Comparison of ENCODE assay signal across 14 mouse cellular contexts in genomic region chr7:73327652-73328051, GRCm38 (mm10). TPM values are rescaled to one million over a fixed set of nuclear protein-coding genes. Genes with fewer than 3 reads are reported as not detected.
DNase-seq lines count a peak whose midpoint lies in the region; ATAC-seq and TF ChIP-seq lines count a peak whose summit lies in the region.
"Had no signal": no experiment of that assay in that cellular context is flagged by ENCODE, and none has a peak within 500 bp of the region (broad histone marks: within the 10 kb centered on the region; RNA-seq: fewer than 3 reads in every experiment).

No protein-coding gene starts in this region.

- H3K4me2 ChIP-seq in intestine, embryonic 14.5 days (ENCODE audit: low read length), result no peak overlapping the region
- no peak overlapping the region for H3K4me2 ChIP-seq in intestine, postnatal 0 days (replicated peaks; ENCODE audit: low read depth)
- no peak overlapping the region for H3K4me2 ChIP-seq in midbrain, embryonic 14.5 days (ENCODE audit: low read length)
- H3K4me2 ChIP-seq: hindbrain, embryonic 14.5 days had no signal

- no peak for ATAC-seq in intestine, embryonic 14.5 days (replicated peaks; ENCODE audit: low FRiP score, low TSS enrichment, low read depth)
- no peak for ATAC-seq in intestine, postnatal 0 days
- no peak for ATAC-seq in midbrain, embryonic 14.5 days (ENCODE audit: low FRiP score, low TSS enrichment)
- ATAC-seq: forebrain, postnatal 0 days had no signal

- H3K27me3 ChIP-seq in intestine, embryonic 14.5 days (replicated peaks; ENCODE audit: control insufficient read depth, insufficient read depth, low read length), result no peaks in the 10 kb centered on the region
- no peaks in the 10 kb centered on the region for H3K27me3 ChIP-seq in intestine, postnatal 0 days (replicated peaks; ENCODE audit: control insufficient read depth, insufficient read depth, low read length)
- no peaks in the 10 kb centered on the region for H3K27me3 ChIP-seq in midbrain, embryonic 10.5 days (ENCODE audit: low read depth, poor library complexity, severe bottlenecking)
- H3K27me3 ChIP-seq in midbrain, embryonic 14.5 days (ENCODE audit: control insufficient read depth, insufficient read depth, low read length), result no peaks in the 10 kb centered on the region
- H3K27me3 ChIP-seq in hindbrain, embryonic 10.5 days (ENCODE audit: insufficient read depth, poor library complexity, severe bottlenecking), result 0 out of 2 replicates have a peak, but pooled peaks cover 7% of the 10 kb centered on the region

- peak overlapping the region; percentile 65; the same call in 1 of the 2 replicates for H3K27ac ChIP-seq in intestine, embryonic 14.5 days (ENCODE audit: low read depth)
- H3K27ac ChIP-seq in intestine, postnatal 0 days (ENCODE audit: low read depth, low read length), result no peak overlapping the region
- peak overlapping the region; percentile 47; the same call in 1 of the 2 replicates for H3K27ac ChIP-seq in midbrain, embryonic 10.5 days (replicated peaks)
- H3K27ac ChIP-seq in midbrain, embryonic 14.5 days (replicated peaks; ENCODE audit: low read depth, low read length), result no peak overlapping the region
- H3K27ac ChIP-seq in hindbrain, embryonic 10.5 days, result no peak overlapping the region

- H3K4me1 ChIP-seq in intestine, embryonic 14.5 days (replicated peaks; ENCODE audit: control insufficient read depth, insufficient read depth, low read length), result peaks cover 33% of the 10 kb centered on the region
- no peaks in the 10 kb centered on the region for H3K4me1 ChIP-seq in intestine, postnatal 0 days (replicated peaks; ENCODE audit: control insufficient read depth, insufficient read depth, low read length)
- H3K4me1 ChIP-seq in midbrain, embryonic 10.5 days, result peaks cover 33% of the 10 kb centered on the region
- no peaks in the 10 kb centered on the region; the same call in 1 of the 2 replicates for H3K4me1 ChIP-seq in midbrain, embryonic 14.5 days (ENCODE audit: control insufficient read depth, insufficient read depth, low read length)
- peaks cover 22% of the 10 kb centered on the region for H3K4me1 ChIP-seq in hindbrain, embryonic 10.5 days (replicated peaks)
- H3K4me1 ChIP-seq: megakaryocyte, embryonic 14.5 days had no signal

- no peaks in the 10 kb centered on the region for H3K36me3 ChIP-seq in intestine, embryonic 14.5 days (ENCODE audit: control insufficient read depth, insufficient read depth, low read length)
- H3K36me3 ChIP-seq in intestine, postnatal 0 days (ENCODE audit: control insufficient read depth, insufficient read depth), result no peaks in the 10 kb centered on the region
- 0 out of 2 replicates have a peak, but pooled peaks cover 2% of the 10 kb centered on the region for H3K36me3 ChIP-seq in midbrain, embryonic 10.5 days
- no peaks in the 10 kb centered on the region for H3K36me3 ChIP-seq in midbrain, embryonic 14.5 days (ENCODE audit: control insufficient read depth, insufficient read depth, low read length)
- no peaks in the 10 kb centered on the region for H3K36me3 ChIP-seq in hindbrain, embryonic 10.5 days

- DNase-seq in intestine, embryonic 14.5 days (ENCODE audit: low spot score), result no peak
- DNase-seq in midbrain, embryonic 10.5 days (ENCODE audit: low spot score), result no peak
- DNase-seq in midbrain, embryonic 14.5 days, result no peak
- DNase-seq in gastrocnemius, postnatal 25 days, result peak; percentile 41
- no peak for DNase-seq in hindbrain, embryonic 10.5 days (ENCODE audit: low spot score)
- DNase-seq in thymus, postnatal 36 days, result no peak
- DNase-seq: cerebellum, adult 8-10 months; forebrain, postnatal 0 days; kidney, adult 9 months; thymus, postnatal 25 days had no signal

- no peak for TF ChIP-seq CTCF in intestine, postnatal 0 days (IDR thresholded peaks at IDR 0.05; ENCODE audit: low read depth)

- H3K9ac ChIP-seq in intestine, embryonic 14.5 days (ENCODE audit: low read length), result no peak overlapping the region
- no peak overlapping the region for H3K9ac ChIP-seq in intestine, postnatal 0 days (ENCODE audit: low read depth, low read length)
- no peak overlapping the region for H3K9ac ChIP-seq in midbrain, embryonic 14.5 days (replicated peaks; ENCODE audit: low read length)
- H3K9ac ChIP-seq: forebrain, postnatal 0 days; hindbrain, embryonic 14.5 days had no signal

- no peaks in the 10 kb centered on the region for H3K9me3 ChIP-seq in intestine, embryonic 14.5 days (ENCODE audit: control insufficient read depth, low read length)
- H3K9me3 ChIP-seq in intestine, postnatal 0 days (ENCODE audit: control insufficient read depth), result no peaks in the 10 kb centered on the region
- H3K9me3 ChIP-seq in midbrain, embryonic 10.5 days (replicated peaks), result peaks cover 10% of the 10 kb centered on the region
- H3K9me3 ChIP-seq in midbrain, embryonic 14.5 days (ENCODE audit: control insufficient read depth, low read length), result no peaks in the 10 kb centered on the region
- peaks cover 7% of the 10 kb centered on the region; the same call in 1 of the 2 replicates for H3K9me3 ChIP-seq in hindbrain, embryonic 10.5 days
- H3K9me3 ChIP-seq: megakaryocyte, embryonic 14.5 days had no signal

- 74% methylated on average over 5 of the region's 5 CpGs for WGBS in intestine, embryonic 14.5 days
- 69% methylated on average over 5 of the region's 5 CpGs for WGBS in intestine, postnatal 0 days
- WGBS in midbrain, embryonic 10.5 days, result 96% methylated on average over 5 of the region's 5 CpGs
- 95% methylated on average over 5 of the region's 5 CpGs for WGBS in midbrain, embryonic 14.5 days
- 89% methylated on average over 5 of the region's 5 CpGs for WGBS in hindbrain, embryonic 10.5 days

- H3K4me3 ChIP-seq in intestine, embryonic 14.5 days (ENCODE audit: low read depth, low read length), result no peak overlapping the region
- H3K4me3 ChIP-seq in intestine, postnatal 0 days (ENCODE audit: low read depth, low read length), result no peak overlapping the region
- no peak overlapping the region for H3K4me3 ChIP-seq in midbrain, embryonic 10.5 days
- no peak overlapping the region for H3K4me3 ChIP-seq in midbrain, embryonic 14.5 days (replicated peaks; ENCODE audit: low read depth, low read length)
- H3K4me3 ChIP-seq in hindbrain, embryonic 10.5 days, result no peak overlapping the region
- H3K4me3 ChIP-seq: erythroblast, embryonic 14.5 days; megakaryocyte, embryonic 14.5 days had no signal

RNA-seq across cellular contexts. Expression of gene Rgma, which starts 47.7 kb away (rescaled TPM):
- polyA plus RNA-seq in intestine, embryonic 14.5 days (2014; fragmentation: Nextera tagmentation; extraction: Ambion mirVana), result 11.5 and 12.1 TPM in 2 replicates
- 4.9 and 6.0 TPM in 2 replicates for polyA plus RNA-seq in intestine, postnatal 0 days (2015; fragmentation: Nextera tagmentation; extraction: Ambion mirVana)
- 51.2 and 65.4 TPM in 2 replicates for polyA plus RNA-seq in midbrain, embryonic 10.5 days (2016; fragmentation: Nextera tagmentation; extraction: Ambion mirVana)
- 46.4 and 59.4 TPM in 2 replicates for polyA plus RNA-seq in midbrain, embryonic 14.5 days (2014; fragmentation: Nextera tagmentation; extraction: Ambion mirVana)
- 10 to 100 TPM; 39.1 to 54.7 TPM for total RNA-seq in gastrocnemius, postnatal 25 days (2021)
- 38.4 and 51.1 TPM in 2 replicates for polyA plus RNA-seq in hindbrain, embryonic 10.5 days (2016; fragmentation: Nextera tagmentation; extraction: Ambion mirVana)
- polyA plus RNA-seq: erythroblast, embryonic 14.5 days had no signal

Comparison
In these comparisons a context has a peak if more than half of its experiments do, and no peak if none do; other contexts are left out.
1. H3K27ac ChIP-seq: peak in intestine, embryonic 14.5 days (single experiment) and midbrain, embryonic 10.5 days (single experiment); none in intestine, postnatal 0 days (single experiment), midbrain, embryonic 14.5 days (single experiment) and hindbrain, embryonic 10.5 days (single experiment).